In the genomic region with DNA sequence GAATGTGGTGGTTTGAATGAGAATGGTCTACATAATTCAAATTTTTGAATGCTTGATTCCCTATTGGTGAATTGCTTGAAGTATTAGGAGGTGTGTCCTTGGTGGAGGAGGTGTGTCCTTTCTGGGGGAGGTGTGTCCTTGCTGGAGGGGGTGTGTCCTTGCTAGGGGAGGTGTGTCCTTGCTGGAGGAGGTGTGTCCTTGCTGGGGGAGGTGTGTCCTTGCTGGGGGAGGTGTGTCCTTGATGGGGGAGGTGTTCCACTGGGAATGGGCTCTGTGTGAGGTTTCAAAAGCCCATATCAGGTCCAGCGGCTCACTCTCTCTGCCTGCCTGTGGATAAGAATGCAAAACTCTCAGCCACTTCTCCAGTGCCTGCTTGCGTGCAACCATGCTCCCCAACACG, we compare ENCODE assay signal across 11 mouse cellular contexts. TPM values are rescaled to one million over a fixed set of nuclear protein-coding genes. Genes with fewer than 3 reads are reported as not detected.
DNase-seq lines count a peak whose midpoint lies in the region; ATAC-seq lines count a peak whose summit lies in the region.
"Had no signal": no experiment of that assay in that cellular context is flagged by ENCODE, and none has a peak within 500 bp of the region (broad histone marks: within the 10 kb centered on the region; RNA-seq: fewer than 3 reads in every experiment).

No protein-coding gene starts in this region.

- peak; percentile 34 for DNase-seq in kidney, adult 11 months
- DNase-seq in CD4-positive helper T cell, adult 2 months (ENCODE audit: low read depth, low spot score) = peak; percentile 54
- peak; percentile 68 for DNase-seq in adrenal gland, postnatal 10 days
- DNase-seq: cerebellum, postnatal 36 days; heart, postnatal 14 days had no signal

- no peak for ATAC-seq in kidney, embryonic 14.5 days (ENCODE audit: low FRiP score, low TSS enrichment)
- ATAC-seq in liver, embryonic 16.5 days (ENCODE audit: low read depth) = peak; percentile 19; the same call in 1 of the 2 replicates
- ATAC-seq in inflammation-experienced regulatory T-cells, adult 6 months = no peak
- no peak for ATAC-seq in intestine, embryonic 16.5 days
- no peak for ATAC-seq in hindbrain, embryonic 12.5 days (ENCODE audit: low FRiP score)
- ATAC-seq: forebrain, embryonic 14.5 days had no signal

- 51% methylated on average over 3 of the region's 3 CpGs for WGBS in kidney, embryonic 14.5 days
- 32% methylated on average over 3 of the region's 3 CpGs for WGBS in liver, embryonic 16.5 days (ENCODE audit: insufficient replicate concordance)
- WGBS in intestine, embryonic 16.5 days = 45% methylated on average over 3 of the region's 3 CpGs
- 48% methylated on average over 3 of the region's 3 CpGs for WGBS in hindbrain, embryonic 12.5 days

- H3K4me2 ChIP-seq in kidney, embryonic 14.5 days (replicated peaks; ENCODE audit: low read depth, low read length) = no peak overlapping the region
- no peak overlapping the region for H3K4me2 ChIP-seq in liver, embryonic 16.5 days (ENCODE audit: low read depth, low read length)
- H3K4me2 ChIP-seq in intestine, embryonic 16.5 days (ENCODE audit: low read depth, low read length) = no peak overlapping the region
- no peak overlapping the region for H3K4me2 ChIP-seq in hindbrain, embryonic 12.5 days (replicated peaks)

- no peak overlapping the region for H3K4me3 ChIP-seq in kidney, embryonic 14.5 days (ENCODE audit: low read length)
- H3K4me3 ChIP-seq in liver, embryonic 16.5 days (ENCODE audit: low read depth, low read length) = no peak overlapping the region
- no peak overlapping the region for H3K4me3 ChIP-seq in intestine, embryonic 16.5 days (ENCODE audit: low read length)
- no peak overlapping the region for H3K4me3 ChIP-seq in hindbrain, embryonic 12.5 days

- no peaks in the 10 kb centered on the region for H3K27me3 ChIP-seq in kidney, embryonic 14.5 days (ENCODE audit: control insufficient read depth, insufficient read depth, low read length)
- no peaks in the 10 kb centered on the region for H3K27me3 ChIP-seq in liver, embryonic 16.5 days (ENCODE audit: control insufficient read depth, insufficient read depth, low read depth, low read length)
- H3K27me3 ChIP-seq in intestine, embryonic 16.5 days (replicated peaks; ENCODE audit: control insufficient read depth, insufficient read depth, low read length) = no peaks in the 10 kb centered on the region
- no peaks in the 10 kb centered on the region; the same call in 1 of the 2 replicates for H3K27me3 ChIP-seq in hindbrain, embryonic 12.5 days

- H3K9ac ChIP-seq in kidney, embryonic 14.5 days (ENCODE audit: low read depth, low read length) = no peak overlapping the region
- H3K9ac ChIP-seq in liver, embryonic 16.5 days (ENCODE audit: low read depth, low read length) = no peak overlapping the region
- H3K9ac ChIP-seq in intestine, embryonic 16.5 days (ENCODE audit: low read depth, low read length) = no peak overlapping the region
- H3K9ac ChIP-seq in hindbrain, embryonic 12.5 days = no peak overlapping the region

- no peaks in the 10 kb centered on the region for H3K36me3 ChIP-seq in kidney, embryonic 14.5 days (ENCODE audit: control insufficient read depth, insufficient read depth, low read length)
- H3K36me3 ChIP-seq in liver, embryonic 16.5 days (ENCODE audit: control insufficient read depth, insufficient read depth) = no peaks in the 10 kb centered on the region
- H3K36me3 ChIP-seq in intestine, embryonic 16.5 days (ENCODE audit: control insufficient read depth, insufficient read depth, low read length) = no peaks in the 10 kb centered on the region
- H3K36me3 ChIP-seq in hindbrain, embryonic 12.5 days = no peaks in the 10 kb centered on the region

- peaks cover 7% of the 10 kb centered on the region; the same call in 1 of the 2 replicates for H3K4me1 ChIP-seq in kidney, embryonic 14.5 days (ENCODE audit: control insufficient read depth, insufficient read depth, low read length)
- peaks cover 10% of the 10 kb centered on the region for H3K4me1 ChIP-seq in liver, embryonic 16.5 days (ENCODE audit: control insufficient read depth, low read depth, low read length)
- peaks cover 8% of the 10 kb centered on the region for H3K4me1 ChIP-seq in intestine, embryonic 16.5 days (ENCODE audit: control insufficient read depth, insufficient read depth, low read length)
- peaks cover 10% of the 10 kb centered on the region for H3K4me1 ChIP-seq in hindbrain, embryonic 12.5 days

- no peaks in the 10 kb centered on the region for H3K9me3 ChIP-seq in kidney, embryonic 14.5 days (ENCODE audit: control insufficient read depth, low read length)
- no peaks in the 10 kb centered on the region for H3K9me3 ChIP-seq in liver, embryonic 16.5 days (replicated peaks; ENCODE audit: control insufficient read depth, low read length)
- no peaks in the 10 kb centered on the region for H3K9me3 ChIP-seq in intestine, embryonic 16.5 days (ENCODE audit: control insufficient read depth, low read length)
- no peaks in the 10 kb centered on the region for H3K9me3 ChIP-seq in hindbrain, embryonic 12.5 days (replicated peaks)

- H3K27ac ChIP-seq in kidney, embryonic 14.5 days (ENCODE audit: low read depth, low read length) = no peak overlapping the region
- no peak overlapping the region for H3K27ac ChIP-seq in liver, embryonic 16.5 days (ENCODE audit: low read length)
- H3K27ac ChIP-seq in intestine, embryonic 16.5 days (ENCODE audit: low read length) = no peak overlapping the region
- H3K27ac ChIP-seq in hindbrain, embryonic 12.5 days = no peak overlapping the region

RNA-seq across cellular contexts. Expression of a gene that starts 2.1 kb away (rescaled TPM):
- 14.2 and 23.6 TPM in 2 replicates for polyA plus RNA-seq in kidney, embryonic 14.5 days (2014; fragmentation: Nextera tagmentation; extraction: Ambion mirVana)
- 10 to 100 TPM; 22.6 to 29.4 TPM for total RNA-seq in adrenal gland, postnatal 10 days (2021)
- polyA plus RNA-seq in liver, embryonic 16.5 days (2015; fragmentation: Nextera tagmentation; extraction: Ambion mirVana) = 5.8 and 6.4 TPM in 2 replicates
- 10 to 100 TPM in 2 of 3 experiments, 1 to 10 TPM in 1; 8.7 to 18.2 (median 17.1) TPM for polyA plus RNA-seq in inflammation-experienced regulatory T-cells, adult 6 months (2017; shearing (Covaris generic))
- 14.5 and 14.6 TPM in 2 replicates for polyA plus RNA-seq in intestine, embryonic 16.5 days (2015; fragmentation: Nextera tagmentation; extraction: Ambion mirVana)
- 29.2 and 30.0 TPM in 2 replicates for polyA plus RNA-seq in hindbrain, embryonic 12.5 days (2016; fragmentation: Nextera tagmentation; extraction: Ambion mirVana)
